Comparison of ENCODE assay signal across 13 mouse cellular contexts in the genomic region with DNA sequence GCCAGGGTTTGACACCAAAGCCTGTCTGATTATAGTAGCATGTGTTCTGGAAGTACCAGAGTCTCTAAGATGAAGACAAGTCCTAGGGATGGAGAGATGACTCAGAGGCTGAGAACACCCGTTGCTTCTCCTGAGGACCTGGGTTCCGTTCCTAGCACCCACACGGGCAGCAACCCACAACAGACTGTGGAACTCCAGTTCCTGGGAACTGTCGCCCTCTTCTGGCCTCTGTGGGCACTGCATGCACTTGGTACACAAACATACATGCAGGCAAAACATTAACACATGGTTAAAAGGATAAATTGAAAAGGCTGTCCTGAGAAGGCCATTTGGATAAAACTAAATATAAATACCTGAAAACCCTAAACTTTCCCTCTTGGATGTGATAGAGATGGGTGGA. TPM values are rescaled to one million over a fixed set of nuclear protein-coding genes. Genes with fewer than 3 reads are reported as not detected.
DNase-seq lines count a peak whose midpoint lies in the region; ATAC-seq and TF ChIP-seq lines count a peak whose summit lies in the region.
"Had no signal": no experiment of that assay in that cellular context is flagged by ENCODE, and none has a peak within 500 bp of the region (broad histone marks: within the 10 kb centered on the region; RNA-seq: fewer than 3 reads in every experiment).

No protein-coding gene starts in this region.

- ATAC-seq in heart, postnatal 0 days (ENCODE audit: insufficient read depth, low read depth) = no peak
- ATAC-seq in midbrain, embryonic 11.5 days (ENCODE audit: low FRiP score) = no peak
- ATAC-seq: forebrain, embryonic 15.5 days had no signal

- no peaks in the 10 kb centered on the region for H3K9me3 ChIP-seq in heart, postnatal 0 days (replicated peaks; ENCODE audit: control insufficient read depth, low read length)
- peaks cover 3% of the 10 kb centered on the region; the same call in 1 of the 2 replicates for H3K9me3 ChIP-seq in midbrain, embryonic 11.5 days (ENCODE audit: control insufficient read depth, low read length)
- peaks cover 9% of the 10 kb centered on the region for H3K9me3 ChIP-seq in midbrain, embryonic 10.5 days (replicated peaks)
- H3K9me3 ChIP-seq: forebrain, embryonic 15.5 days had no signal

- H3K27ac ChIP-seq in heart, postnatal 0 days (ENCODE audit: low read depth) = no peak overlapping the region
- H3K27ac ChIP-seq in midbrain, embryonic 11.5 days (ENCODE audit: low read depth, low read length) = no peak overlapping the region
- H3K27ac ChIP-seq in midbrain, embryonic 10.5 days (replicated peaks) = no peak overlapping the region
- H3K27ac ChIP-seq in small intestine, adult 2 months (ENCODE audit: insufficient read depth, low read depth, low read length) = no peak overlapping the region
- H3K27ac ChIP-seq: forebrain, embryonic 15.5 days; heart, embryonic 10.5 days; hindbrain, embryonic 14.5 days had no signal

- 81% methylated on average over 4 of the region's 4 CpGs for WGBS in heart, postnatal 0 days
- WGBS in midbrain, embryonic 11.5 days = 73% methylated on average over 4 of the region's 4 CpGs
- WGBS in midbrain, embryonic 10.5 days = 84% methylated on average over 4 of the region's 4 CpGs
- 88% methylated on average over 4 of the region's 4 CpGs for WGBS in small intestine, adult 2 months

- H3K9ac ChIP-seq in heart, postnatal 0 days (replicated peaks; ENCODE audit: low read depth, low read length) = no peak overlapping the region
- H3K9ac ChIP-seq in midbrain, embryonic 11.5 days (ENCODE audit: low read length) = no peak overlapping the region
- H3K9ac ChIP-seq: forebrain, embryonic 15.5 days; hindbrain, embryonic 14.5 days had no signal

- no peak for DNase-seq in heart, postnatal 0 days (ENCODE audit: low spot score)
- no peak for DNase-seq in heart, postnatal 25 days (ENCODE audit: low spot score)
- DNase-seq in midbrain, embryonic 11.5 days (ENCODE audit: low spot score, missing footprints) = peak; percentile 80
- DNase-seq in midbrain, embryonic 10.5 days (ENCODE audit: low spot score) = no peak
- DNase-seq in R1 (ENCODE audit: low read depth, low spot score) = peak; percentile 65
- DNase-seq in adrenal gland, adult 8-10 months = no peak
- no peak for DNase-seq in urinary bladder, adult 18-20 months (ENCODE audit: low spot score in 2 of 2)
- DNase-seq: cerebellum, adult 18-20 months; kidney, postnatal 36 days had no signal

- no peak overlapping the region for H3K4me3 ChIP-seq in heart, postnatal 0 days (ENCODE audit: low read depth, low read length)
- no peak overlapping the region for H3K4me3 ChIP-seq in midbrain, embryonic 11.5 days (ENCODE audit: low read depth, low read length)
- no peak overlapping the region for H3K4me3 ChIP-seq in midbrain, embryonic 10.5 days
- H3K4me3 ChIP-seq in small intestine, adult 2 months (ENCODE audit: low read depth, low read length) = no peak overlapping the region
- H3K4me3 ChIP-seq: forebrain, embryonic 15.5 days; heart, embryonic 10.5 days had no signal

- TF ChIP-seq CTCF in heart, postnatal 0 days (IDR thresholded peaks at IDR 0.05; ENCODE audit: low read depth) = 0 out of 2 replicates have a peak, but pooled peaks have one; percentile 16
- TF ChIP-seq CTCF in small intestine, adult 2 months (IDR thresholded peaks at IDR 0.05; ENCODE audit: extremely low read depth, insufficient read length, insufficient replicate concordance, low read depth, low read length) = peak; percentile 38; the same call in 1 of the 2 replicates

- H3K36me3 ChIP-seq in heart, postnatal 0 days (replicated peaks; ENCODE audit: control insufficient read depth, insufficient read depth, low read length) = peaks cover 5% of the 10 kb centered on the region; the same call in 1 of the 2 replicates
- no peaks in the 10 kb centered on the region for H3K36me3 ChIP-seq in midbrain, embryonic 11.5 days (ENCODE audit: control insufficient read depth, insufficient read depth, low read length)
- H3K36me3 ChIP-seq in midbrain, embryonic 10.5 days = 0 out of 2 replicates have a peak, but pooled peaks cover 2% of the 10 kb centered on the region
- no peaks in the 10 kb centered on the region for H3K36me3 ChIP-seq in small intestine, adult 2 months (ENCODE audit: control insufficient read depth, insufficient read depth, low read length)
- H3K36me3 ChIP-seq: forebrain, embryonic 15.5 days had no signal

- no peak overlapping the region for H3K4me2 ChIP-seq in heart, postnatal 0 days (ENCODE audit: low read depth, low read length)
- H3K4me2 ChIP-seq in midbrain, embryonic 11.5 days = no peak overlapping the region
- H3K4me2 ChIP-seq: forebrain, embryonic 15.5 days; hindbrain, embryonic 14.5 days had no signal

- no peak for TF ChIP-seq POLR2A in small intestine, adult 2 months (IDR thresholded peaks at IDR 0.05; ENCODE audit: low read depth, low read length)

- intact Hi-C loops in heart, postnatal 25 days (cut with DNase I) = no loop called here

- TF ChIP-seq EP300 in heart, postnatal 0 days (IDR thresholded peaks at IDR 0.05; ENCODE audit: low read depth) = no peak

- no peaks in the 10 kb centered on the region for H3K27me3 ChIP-seq in heart, postnatal 0 days (ENCODE audit: control insufficient read depth, insufficient read depth, low read length)
- H3K27me3 ChIP-seq in midbrain, embryonic 11.5 days (ENCODE audit: control insufficient read depth, insufficient read depth, low read length) = no peaks in the 10 kb centered on the region
- no peaks in the 10 kb centered on the region for H3K27me3 ChIP-seq in midbrain, embryonic 10.5 days (ENCODE audit: low read depth, poor library complexity, severe bottlenecking)
- no peaks in the 10 kb centered on the region for H3K27me3 ChIP-seq in small intestine, adult 2 months (ENCODE audit: control insufficient read depth, insufficient read depth, low read length)
- H3K27me3 ChIP-seq: forebrain, embryonic 15.5 days had no signal

- H3K4me1 ChIP-seq in heart, postnatal 0 days (ENCODE audit: control insufficient read depth, insufficient read depth) = no peaks in the 10 kb centered on the region
- no peaks in the 10 kb centered on the region for H3K4me1 ChIP-seq in midbrain, embryonic 11.5 days (ENCODE audit: control insufficient read depth, insufficient read depth, low read length)
- peaks cover 5% of the 10 kb centered on the region; the same call in 1 of the 2 replicates for H3K4me1 ChIP-seq in midbrain, embryonic 10.5 days
- H3K4me1 ChIP-seq in small intestine, adult 2 months (ENCODE audit: control insufficient read depth, insufficient read depth, insufficient read length, low read length) = peaks cover 4% of the 10 kb centered on the region; the same call in 1 of the 2 replicates
- H3K4me1 ChIP-seq: heart, embryonic 10.5 days had no signal

RNA-seq across cellular contexts. Expression of gene Klhl3, which starts 56.8 kb away (rescaled TPM):
- total RNA-seq in heart, postnatal 0 days (2014; rRNA removed; ENCODE audit: low replicate concordance) = 5.6 and 6.1 TPM in 2 replicates
- 7.4 and 8.3 TPM in 2 replicates for polyA plus RNA-seq in heart, postnatal 0 days (2015; fragmentation: Nextera tagmentation; extraction: Ambion mirVana)
- total RNA-seq in heart, postnatal 25 days (2021) = 1 to 10 TPM; 2.6 TPM
- polyA plus RNA-seq in midbrain, embryonic 11.5 days (2014; fragmentation: Nextera tagmentation; extraction: Ambion mirVana) = 2.6 and 3.2 TPM in 2 replicates
- polyA plus RNA-seq in midbrain, embryonic 10.5 days (2016; fragmentation: Nextera tagmentation; extraction: Ambion mirVana) = 2.1 and 2.9 TPM in 2 replicates
- 0.33 and 0.43 TPM in 2 replicates for polyA plus RNA-seq in small intestine, adult 2 months (2012; rRNA removed)
- total RNA-seq in adrenal gland, adult 8-10 months (2022) = 1 to 10 TPM; 1.1 to 4.2 (median 3.2) TPM

Comparison
In these comparisons a context has a peak if more than half of its experiments do, and no peak if none do; other contexts are left out.
1. DNase-seq: peak in midbrain, embryonic 11.5 days (single experiment) and R1 (single experiment); none in heart, postnatal 0 days (single experiment), heart, postnatal 25 days (single experiment), midbrain, embryonic 10.5 days (single experiment), adrenal gland, adult 8-10 months (single experiment) and urinary bladder, adult 18-20 months (0 of 2).